Mouse (Mus musculus): ENCODE results near the gene Pomt1.

The Pomt1 gene

GRCm38 (mm10) chr2:32235886-32236759 is at the start of gene Pomt1:
Pomt1 (plus strand) TSS chr2:32236590.
- DNase-seq (ENCODE audit: low spot score in 2 of 2), result peak; percentile 77 to 85

GRCm38 (mm10) chr2:32187019-32187551 is 49.3 kb upstream of the Pomt1 start:
- peak; percentile 51 to 62 for DNase-seq (ENCODE audit: low spot score in 2 of 2)

- DNase-seq (ENCODE audit: low spot score in 2 of 2), result no peak
Measured at GRCm38 (mm10) chr2:32187649-32188048, 48.7 kb upstream of the Pomt1 start.

- DNase-seq (ENCODE audit: low spot score in 2 of 2), result no peak
Measured at GRCm38 (mm10) chr2:32189060-32189681, 47.2 kb upstream of the Pomt1 start.

- DNase-seq (ENCODE audit: low spot score in 2 of 2), result no peak
Measured at GRCm38 (mm10) chr2:32190620-32191019, 45.8 kb upstream of the Pomt1 start.

GRCm38 (mm10) chr2:32191872-32192507 is 44.4 kb upstream of the Pomt1 start:
- no peak for DNase-seq (ENCODE audit: low spot score in 2 of 2)

- no peak for DNase-seq (ENCODE audit: low spot score in 2 of 2)
Measured at GRCm38 (mm10) chr2:32198977-32199376, 37.4 kb upstream of the Pomt1 start.

GRCm38 (mm10) chr2:32200033-32200432 is 36.4 kb upstream of the Pomt1 start:
- no peak for DNase-seq (ENCODE audit: low spot score in 2 of 2)

- DNase-seq (ENCODE audit: low spot score in 2 of 2), result no peak
Measured at GRCm38 (mm10) chr2:32200712-32201111, 35.7 kb upstream of the Pomt1 start.

- DNase-seq (ENCODE audit: low spot score in 2 of 2), result no peak
Measured at GRCm38 (mm10) chr2:32201527-32201926, 34.9 kb upstream of the Pomt1 start.

- DNase-seq (ENCODE audit: low spot score in 2 of 2), result no peak
Measured at GRCm38 (mm10) chr2:32203853-32204252, 32.5 kb upstream of the Pomt1 start.

GRCm38 (mm10) chr2:32207682-32208081 is 28.7 kb upstream of the Pomt1 start:
- no peak for DNase-seq (ENCODE audit: low spot score in 2 of 2)

- DNase-seq (ENCODE audit: low spot score in 2 of 2), result no peak
Measured at GRCm38 (mm10) chr2:32211689-32212088, 24.7 kb upstream of the Pomt1 start.

- DNase-seq (ENCODE audit: low spot score in 2 of 2), result no peak
Measured at GRCm38 (mm10) chr2:32213000-32213399, 23.4 kb upstream of the Pomt1 start.

- no peak for DNase-seq (ENCODE audit: low spot score in 2 of 2)
Measured at GRCm38 (mm10) chr2:32215576-32215975, 20.8 kb upstream of the Pomt1 start.

GRCm38 (mm10) chr2:32216506-32216905 is 19.9 kb upstream of the Pomt1 start:
- DNase-seq (ENCODE audit: low spot score in 2 of 2), result no peak

- DNase-seq (ENCODE audit: low spot score in 2 of 2), result no peak
Measured at GRCm38 (mm10) chr2:32217656-32218055, 18.7 kb upstream of the Pomt1 start.

- no peak for DNase-seq (ENCODE audit: low spot score in 2 of 2)
Measured at GRCm38 (mm10) chr2:32218113-32218512, 18.3 kb upstream of the Pomt1 start.

GRCm38 (mm10) chr2:32218541-32219334 is 17.7 kb upstream of the Pomt1 start:
- no peak for DNase-seq (ENCODE audit: low spot score in 2 of 2)

GRCm38 (mm10) chr2:32219501-32219900 is 16.9 kb upstream of the Pomt1 start:
- DNase-seq (ENCODE audit: low spot score in 2 of 2), result no peak

- DNase-seq (ENCODE audit: low spot score in 2 of 2), result no peak
Measured at GRCm38 (mm10) chr2:32220021-32220420, 16.4 kb upstream of the Pomt1 start.

- DNase-seq (ENCODE audit: low spot score in 2 of 2), result no peak
Measured at GRCm38 (mm10) chr2:32220969-32221368, 15.4 kb upstream of the Pomt1 start.

Measured in frontal cortex, postnatal 25 days (tissue).